Mouse (Mus musculus): ENCODE data around the gene Dbr1.

Dbr1 gene

DNA sequence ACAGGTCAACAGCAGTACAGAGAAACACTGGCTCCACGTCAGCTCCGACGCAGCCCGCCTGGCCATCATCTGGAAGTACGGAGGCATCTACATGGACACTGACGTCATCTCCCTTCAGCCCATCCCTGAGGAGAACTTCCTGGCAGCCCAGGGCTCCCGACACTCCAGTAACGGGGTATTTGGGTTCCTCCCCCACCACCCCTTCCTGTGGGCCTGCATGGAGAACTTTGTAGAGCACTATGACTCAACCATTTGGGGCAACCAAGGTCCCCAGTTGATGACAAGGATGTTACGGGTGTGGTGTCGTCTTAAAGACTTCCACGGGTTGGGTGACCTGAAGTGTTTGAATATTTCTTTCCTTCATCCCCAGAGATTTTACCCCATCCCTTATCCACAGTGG, 44.6 kb downstream of the Dbr1 start:
- in situ Hi-C loops (cut with MboI), result no loop called here

DNA sequence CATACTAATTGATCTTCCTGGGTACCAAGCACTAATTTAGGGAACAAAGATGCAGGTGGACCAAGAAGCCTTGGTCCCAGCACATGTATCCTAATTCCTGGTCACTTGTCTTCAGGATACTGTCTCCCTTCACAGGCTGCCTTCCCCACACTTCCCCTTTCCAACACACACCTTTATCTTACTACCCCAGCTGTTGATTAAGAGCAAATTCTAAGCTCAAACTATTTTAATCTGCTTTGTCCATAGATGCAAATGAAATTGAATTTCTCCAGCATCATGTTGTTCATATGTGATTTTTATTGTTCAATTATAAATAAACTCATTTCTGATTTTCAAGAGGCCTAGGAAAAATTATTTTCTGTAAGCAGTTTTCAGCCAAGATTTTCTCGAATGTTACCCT, 46.4 kb downstream of the Dbr1 start:
- in situ Hi-C loops (cut with MboI), result no loop called here

DNA sequence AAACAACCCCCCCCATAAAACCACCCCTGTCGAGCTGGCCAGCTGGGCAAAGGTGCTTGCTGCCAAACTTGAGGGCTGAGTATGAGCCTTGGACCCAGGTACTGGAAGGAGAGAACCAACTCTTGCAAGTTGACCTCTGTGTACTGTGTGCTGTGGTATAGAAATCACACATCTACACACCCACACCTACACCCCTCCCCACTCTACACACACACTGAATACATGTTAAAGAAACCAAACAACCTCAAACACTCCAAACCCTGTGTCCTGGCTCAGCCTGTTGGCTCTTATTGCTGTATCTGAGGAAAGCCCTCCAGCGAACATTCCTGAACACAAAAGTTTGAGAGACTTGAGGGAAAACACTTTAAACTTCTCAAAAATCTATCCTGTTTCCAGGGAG, 47.4 kb downstream of the Dbr1 start:
- in situ Hi-C loops (cut with MboI), result no loop called here

DNA sequence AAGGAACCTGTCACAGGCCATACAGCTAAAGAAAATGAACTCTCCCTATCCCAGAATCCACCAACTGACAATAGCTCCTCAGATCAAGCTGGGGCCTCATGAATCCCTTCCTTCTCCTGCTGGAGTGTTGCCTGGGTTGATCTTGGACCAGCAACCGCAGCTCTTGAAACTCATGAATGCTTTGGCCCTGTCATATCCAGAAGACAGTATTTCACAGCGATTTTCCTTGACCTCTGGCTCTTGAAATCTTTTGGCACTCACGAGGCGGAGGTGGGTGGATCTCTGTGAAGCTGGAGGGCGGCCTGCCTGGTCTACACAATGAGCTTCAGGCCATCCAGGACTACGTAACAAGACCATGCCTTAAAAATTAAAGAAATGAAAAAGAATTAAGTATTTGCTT, 48.5 kb downstream of the Dbr1 start:
- in situ Hi-C loops (cut with MboI), result no loop called here

DNA sequence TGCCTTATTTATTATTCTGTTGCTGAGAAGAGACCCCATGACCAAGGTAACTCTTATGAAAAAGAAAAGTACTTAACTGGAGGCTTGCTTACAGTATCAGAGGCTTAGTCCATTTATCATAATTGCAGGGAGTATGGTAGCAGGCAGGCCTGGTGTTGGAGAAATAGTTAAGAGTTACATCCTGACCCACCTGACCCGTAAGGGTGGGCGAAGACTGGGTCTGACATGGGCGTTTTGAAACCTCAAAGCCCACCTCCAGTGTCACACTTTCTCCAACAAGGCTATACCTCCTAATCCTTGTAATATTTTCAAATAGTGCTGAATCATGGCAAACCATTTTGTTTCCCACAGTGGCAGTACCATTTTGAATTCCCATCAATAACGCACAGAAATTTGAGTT, 53.0 kb downstream of the Dbr1 start:
- in situ Hi-C loops (cut with MboI), result no loop called here

DNA sequence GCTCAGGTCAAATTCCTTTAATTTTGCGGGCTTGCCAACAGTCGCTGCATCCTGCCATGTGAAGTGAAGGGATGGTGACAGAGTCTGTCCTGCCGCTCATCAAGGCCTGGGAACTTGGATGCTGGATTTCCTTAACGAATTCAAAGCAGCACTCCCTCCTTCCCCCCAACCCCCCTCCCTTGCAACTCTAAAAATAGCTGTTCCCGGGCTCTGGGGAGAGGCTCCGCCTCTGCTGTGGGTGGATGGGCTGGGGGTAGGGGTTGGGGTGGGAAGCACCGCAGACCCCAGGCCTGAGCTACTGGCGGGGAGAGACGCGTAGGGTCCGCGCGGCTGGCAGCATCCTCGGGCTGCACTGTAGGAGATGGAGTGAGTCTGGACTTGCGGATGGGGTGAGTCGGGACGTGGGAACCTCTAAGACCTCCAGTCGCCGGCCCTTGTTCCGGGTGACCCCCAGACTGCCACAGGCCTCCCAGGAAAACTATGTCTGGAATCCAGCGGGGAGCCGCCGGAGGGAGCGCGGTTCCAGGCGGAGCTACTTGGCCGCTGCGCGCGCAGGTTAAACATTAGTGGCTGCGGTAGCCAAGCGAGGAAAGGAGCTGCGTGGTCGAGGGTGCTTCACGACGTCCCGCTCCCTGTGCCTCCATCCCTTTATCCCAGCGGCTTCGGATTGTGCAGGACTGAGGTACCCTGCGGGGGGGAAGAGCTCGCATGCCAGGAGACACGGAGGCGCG, 53.8 kb downstream of the Dbr1 start, which contains the start of gene Dzip1l:
Gene Dzip1l, plus strand, starts transcription at position 216 of the 731 bp plus-strand sequence.
- in situ Hi-C loops (cut with MboI), result no loop called here

DNA sequence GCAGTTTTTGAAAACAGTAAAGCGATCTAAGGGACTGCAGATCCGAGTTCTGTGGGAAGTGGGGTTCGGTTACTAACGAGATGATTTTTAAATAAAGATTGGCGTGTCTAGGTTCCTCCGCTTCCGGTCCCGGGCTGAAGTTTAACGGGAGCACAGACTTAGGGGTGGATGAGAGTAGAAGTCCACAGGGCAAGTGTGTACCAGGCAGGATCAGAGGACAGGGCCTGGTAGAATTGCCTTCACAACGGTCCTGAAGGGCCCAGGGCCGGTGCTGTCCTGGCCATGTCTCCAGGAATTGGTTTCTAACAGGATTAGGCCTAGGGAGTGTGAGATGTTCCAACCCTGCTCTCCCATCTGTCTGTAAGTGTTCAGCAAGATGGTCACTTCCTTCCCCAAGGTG, 54.5 kb downstream of the Dbr1 start:
- in situ Hi-C loops (cut with MboI), result no loop called here

DNA sequence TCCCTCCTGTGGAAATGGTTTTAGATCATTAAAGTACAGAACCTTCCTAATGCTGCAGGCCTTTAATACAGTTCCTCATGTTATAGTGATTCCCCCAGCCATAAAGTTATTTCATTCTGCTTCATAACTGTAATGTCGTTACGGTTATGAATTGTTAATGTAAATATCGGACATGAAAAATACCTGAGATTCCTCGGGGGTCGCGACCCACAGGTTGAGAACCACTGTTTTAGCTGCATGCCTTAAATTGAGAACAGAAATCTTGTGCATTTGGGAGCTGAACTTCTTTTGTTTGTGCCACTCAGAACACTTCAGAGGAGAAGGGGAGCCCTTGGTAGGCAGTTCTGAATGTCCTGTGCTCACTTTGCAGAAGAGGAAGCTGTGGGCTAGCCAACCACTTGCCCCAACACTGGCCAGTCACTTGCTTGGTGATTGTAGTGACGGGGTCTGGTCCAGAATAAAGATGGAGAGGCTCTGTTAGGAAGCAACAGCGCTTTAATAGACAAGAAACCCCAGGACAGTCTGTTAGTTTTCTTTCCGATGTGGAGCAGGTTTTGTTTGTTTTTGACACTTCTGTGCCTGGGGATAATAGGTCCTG, 55.0 kb downstream of the Dbr1 start:
- in situ Hi-C loops (cut with MboI), result no loop called here

DNA sequence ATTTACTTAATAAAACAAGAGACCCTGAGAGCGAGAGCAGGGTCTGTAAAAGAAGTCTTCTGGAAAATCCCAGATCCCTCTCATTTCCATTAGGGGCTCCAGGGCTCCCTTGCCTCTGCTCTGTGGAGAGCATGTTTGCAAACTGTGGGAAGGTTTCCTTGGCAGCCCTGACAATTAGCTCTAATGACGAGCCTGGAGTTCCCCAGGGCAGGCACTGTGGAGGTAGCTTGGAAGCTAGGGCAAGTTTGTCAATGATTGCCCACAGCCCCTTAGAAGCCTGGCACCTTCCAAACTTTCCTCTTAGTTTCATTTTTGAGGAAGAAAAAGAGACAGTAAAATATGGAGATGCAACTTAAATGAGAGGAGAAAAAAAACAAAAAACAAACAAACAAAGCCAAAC, 56.2 kb downstream of the Dbr1 start:
- in situ Hi-C loops (cut with MboI), result no loop called here

DNA sequence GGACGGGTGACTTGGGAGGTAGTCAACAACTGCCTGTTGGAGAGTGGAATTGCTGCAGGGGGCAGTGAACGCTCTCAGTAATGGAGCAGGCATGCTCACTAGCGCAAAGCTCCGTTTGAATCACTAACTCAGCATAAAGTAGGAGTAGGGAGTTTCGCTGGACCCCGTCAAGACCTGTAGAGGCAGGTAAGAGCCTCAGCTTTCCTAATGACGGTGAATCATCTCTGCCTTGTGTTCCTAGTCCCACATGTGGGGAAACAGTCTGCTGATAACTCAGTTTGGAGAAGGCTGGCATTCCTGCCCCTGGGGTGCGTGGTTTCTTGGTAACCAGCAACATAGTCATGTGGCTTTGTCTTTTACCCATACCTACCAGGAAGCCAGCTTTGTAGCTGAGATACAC, 56.7 kb downstream of the Dbr1 start:
- in situ Hi-C loops (cut with MboI), result no loop called here
